Mouse (Mus musculus): ENCODE measurements around the gene Casp7.

Casp7 gene

GRCm38 (mm10) chr19:56424606-56425395 is 27.9 kb downstream of the Casp7 start:
- DNase-seq (ENCODE audit: low spot score), result no peak

GRCm38 (mm10) chr19:56425492-56425891 is 28.6 kb downstream of the Casp7 start:
- no peak for DNase-seq (ENCODE audit: low spot score)

GRCm38 (mm10) chr19:56430369-56430768 is 33.4 kb downstream of the Casp7 start:
- DNase-seq (ENCODE audit: low spot score), result no peak

GRCm38 (mm10) chr19:56432706-56433105 is 35.8 kb downstream of the Casp7 start:
- no peak for DNase-seq (ENCODE audit: low spot score)

GRCm38 (mm10) chr19:56433581-56433980 is 36.7 kb downstream of the Casp7 start:
- DNase-seq (ENCODE audit: low spot score), result no peak

GRCm38 (mm10) chr19:56436380-56436779 is 39.5 kb downstream of the Casp7 start:
- no peak for DNase-seq (ENCODE audit: low spot score)

GRCm38 (mm10) chr19:56438357-56439071 is 41.6 kb downstream of the Casp7 start:
- no peak for DNase-seq (ENCODE audit: low spot score)

- no peak for DNase-seq (ENCODE audit: low spot score)
These were observed 42.1 kb downstream of the Casp7 start for GRCm38 (mm10) chr19:56439072-56439434.

- no peak for DNase-seq (ENCODE audit: low spot score)
These were observed 46.5 kb downstream of the Casp7 start for GRCm38 (mm10) chr19:56443445-56443844.

- DNase-seq (ENCODE audit: low spot score), result no peak
These were observed 51.9 kb downstream of the Casp7 start for GRCm38 (mm10) chr19:56448784-56449183.

GRCm38 (mm10) chr19:56449537-56449936 is 52.6 kb downstream of the Casp7 start:
- DNase-seq (ENCODE audit: low spot score), result no peak

- no peak for DNase-seq (ENCODE audit: low spot score)
These were observed 54.0 kb downstream of the Casp7 start for GRCm38 (mm10) chr19:56450892-56451291.

GRCm38 (mm10) chr19:56451867-56452266 is 54.9 kb downstream of the Casp7 start:
- no peak for DNase-seq (ENCODE audit: low spot score)

GRCm38 (mm10) chr19:56452421-56452820 is 55.5 kb downstream of the Casp7 start:
- no peak for DNase-seq (ENCODE audit: low spot score)

GRCm38 (mm10) chr19:56454862-56455261 is 57.9 kb downstream of the Casp7 start:
- no peak for DNase-seq (ENCODE audit: low spot score)

- DNase-seq (ENCODE audit: low spot score), result no peak
These were observed 58.4 kb downstream of the Casp7 start for GRCm38 (mm10) chr19:56455369-56455768.

GRCm38 (mm10) chr19:56457569-56457968 is 60.6 kb downstream of the Casp7 start:
- no peak for DNase-seq (ENCODE audit: low spot score)

- no peak for DNase-seq (ENCODE audit: low spot score)
These were observed 62.5 kb downstream of the Casp7 start for GRCm38 (mm10) chr19:56459154-56460050.

- no peak for DNase-seq (ENCODE audit: low spot score)
These were observed 63.3 kb downstream of the Casp7 start for GRCm38 (mm10) chr19:56460241-56460640.

GRCm38 (mm10) chr19:56461522-56462101 is 64.7 kb downstream of the Casp7 start, which contains the start of gene Plekhs1:
Gene Plekhs1, plus strand, starts transcription at chr19:56461640.
- no peak for DNase-seq (ENCODE audit: low spot score)

- no peak for DNase-seq (ENCODE audit: low spot score)
These were observed 65.9 kb downstream of the Casp7 start for GRCm38 (mm10) chr19:56462786-56463185.

- no peak for DNase-seq (ENCODE audit: low spot score)
These were observed 69.6 kb downstream of the Casp7 start for GRCm38 (mm10) chr19:56466486-56466885.
